Mouse (Mus musculus) neural tube, embryonic 14.5 days (tissue): ENCODE data around the gene Mmp28. TPM values are rescaled to one million over a fixed set of nuclear protein-coding genes. Genes with fewer than 3 reads are reported as not detected.

Experiments used
- ATAC-seq: fragments of 200-750 bp; cut with Nextera tagmentation; 2 replicates; pipeline ENCODE4 v1.8.0; 2017; ENCODE audit warnings: low read depth, mild to moderate bottlenecking, moderate TSS enrichment, moderate library complexity
- H3K27ac ChIP-seq: fragments of 300-500 bp; sonication (generic); 2 replicates; pipeline ENCODE4 v1.5.1; 2014; ENCODE audit warnings: low read depth, mild to moderate bottlenecking, control low read depth, low read length, moderate library complexity, mixed read lengths
- H3K27me3 ChIP-seq: fragments of 300-500 bp; sonication (generic); 2 replicates; pipeline ENCODE4 v1.6.1; 2014; ENCODE audit warnings: low read length; ENCODE audit not compliant: control insufficient read depth, insufficient read depth
- H3K36me3 ChIP-seq: fragments of 300-500 bp; sonication (generic); 2 replicates; pipeline ENCODE4 v1.6.1; 2014; ENCODE audit warnings: low read length, mixed read lengths; ENCODE audit not compliant: control insufficient read depth, insufficient read depth
- H3K4me1 ChIP-seq: fragments of 300-500 bp; sonication (generic); 2 replicates; pipeline ENCODE4 v1.6.1; 2014; ENCODE audit warnings: low read length; ENCODE audit not compliant: control insufficient read depth, insufficient read depth
- H3K4me2 ChIP-seq: fragments of 300-500 bp; sonication (generic); 2 replicates; pipeline ENCODE4 v1.6.1; 2014; ENCODE audit warnings: mild to moderate bottlenecking, low read depth, low read length, control low read depth
- H3K4me3 ChIP-seq: fragments of 300-500 bp; sonication (generic); 2 replicates; pipeline ENCODE4 v1.5.1; 2014; ENCODE audit warnings: low read depth, low read length, control low read depth, mixed read lengths
- H3K9ac ChIP-seq: fragments of 300-500 bp; sonication (generic); replicated peaks from 2 replicates; pipeline ENCODE4 v1.6.1; 2014; ENCODE audit warnings: low read depth, mild to moderate bottlenecking, control low read depth, low read length, mixed read lengths
- H3K9me3 ChIP-seq: fragments of 300-500 bp; sonication (generic); 2 replicates; pipeline ENCODE4 v1.6.1; 2016; ENCODE audit warnings: low read length; ENCODE audit not compliant: control insufficient read depth
- WGBS: fragments of 180-500 bp; shearing (Covaris S2); extraction: QIAGEN DNeasy Blood & Tissue Kit; methylation state at CpG from one replicate; pipeline ENCODE4 v1.1.7; 2014; 5-methylcytosine and 5-hydroxymethylcytosine counted together
- polyA plus RNA-seq: library from polyadenylated mRNA; unstranded; fragments of >200 nt; fragmentation: Nextera tagmentation; extraction: Ambion mirVana; gene quantifications from 2 replicates; pipeline ENCODE4 v1.2.1, GENCODE M21; 2014

Mmp28 gene
- polyA plus RNA-seq, 1 experiment from 2014 or later: 1.9 TPM

DNA sequence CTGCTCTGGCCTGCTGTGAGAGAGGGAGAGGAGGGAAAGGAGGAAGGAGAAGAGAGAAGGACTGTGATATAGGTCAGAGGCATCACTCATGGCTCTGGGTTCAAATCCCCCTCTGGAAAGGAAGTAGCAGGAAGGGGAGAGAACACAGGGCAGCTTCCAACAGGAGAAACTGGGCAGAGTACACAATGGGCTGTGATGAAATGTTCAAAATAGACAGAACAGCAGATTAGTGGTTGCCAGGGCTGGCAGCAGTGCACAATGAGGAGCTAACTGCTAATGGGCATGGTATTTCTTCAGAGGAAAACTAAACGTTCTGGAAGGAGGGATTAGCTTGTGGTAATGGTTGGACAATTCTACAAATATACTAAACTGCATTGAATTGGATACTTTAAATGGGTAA is 12.3 kb downstream of the Mmp28 start:
- no peak overlapping the region for H3K4me3 ChIP-seq
- peaks cover under 1% of the 10 kb centered on the region; the same call in 1 of the 2 replicates for H3K27me3 ChIP-seq
- peaks cover 8% of the 10 kb centered on the region; the same call in 1 of the 2 replicates for H3K4me1 ChIP-seq
- H3K9ac ChIP-seq: no peak overlapping the region
- 45% methylated on average over 1 of the region's 1 CpGs for WGBS
- no peak for ATAC-seq
- H3K27ac ChIP-seq: no peak overlapping the region
- H3K36me3 ChIP-seq: no peaks in the 10 kb centered on the region
- H3K4me2 ChIP-seq: no peak overlapping the region
- H3K9me3 ChIP-seq: no peaks in the 10 kb centered on the region

- H3K4me3 ChIP-seq: no peak overlapping the region
- 51% methylated on average over 4 of the region's 4 CpGs for WGBS
- no peaks in the 10 kb centered on the region for H3K9me3 ChIP-seq
- H3K4me1 ChIP-seq: peaks cover 8% of the 10 kb centered on the region; the same call in 1 of the 2 replicates
- peaks cover 10% of the 10 kb centered on the region for H3K27me3 ChIP-seq
- H3K9ac ChIP-seq: no peak overlapping the region
- H3K4me2 ChIP-seq: no peak overlapping the region
- ATAC-seq: no peak
- H3K27ac ChIP-seq: no peak overlapping the region
- no peaks in the 10 kb centered on the region for H3K36me3 ChIP-seq
These were observed 13.6 kb downstream of the Mmp28 start for GRCm38 (mm10) chr11:83449298-83449697.

GRCm38 (mm10) chr11:83448927-83449236 is 14.0 kb downstream of the Mmp28 start:
- H3K27me3 ChIP-seq: peaks cover 13% of the 10 kb centered on the region
- H3K4me3 ChIP-seq: no peak overlapping the region
- ATAC-seq: no peak
- no peaks in the 10 kb centered on the region for H3K36me3 ChIP-seq
- no peak overlapping the region for H3K4me2 ChIP-seq
- H3K9ac ChIP-seq: no peak overlapping the region
- no peak overlapping the region for H3K27ac ChIP-seq
- peaks cover 8% of the 10 kb centered on the region; the same call in 1 of the 2 replicates for H3K4me1 ChIP-seq
- no peaks in the 10 kb centered on the region for H3K9me3 ChIP-seq

- Histone ChIP-seq H3K36me3 (no peaks in the 10 kb centered on the region), H3K9me3 (no peaks in the 10 kb centered on the region), H3K9ac (no peak overlapping the region), H3K4me2 (no peak overlapping the region), H3K4me1 (peaks cover 8% of the 10 kb centered on the region; the same call in 1 of the 2 replicates), H3K27ac (no peak overlapping the region), H3K27me3 (peaks cover 15% of the 10 kb centered on the region), H3K4me3 (no peak overlapping the region)
- 48% methylated on average over 16 of the region's 16 CpGs for WGBS
- no peak for ATAC-seq
These were observed 14.6 kb downstream of the Mmp28 start for GRCm38 (mm10) chr11:83448021-83448926.

DNA sequence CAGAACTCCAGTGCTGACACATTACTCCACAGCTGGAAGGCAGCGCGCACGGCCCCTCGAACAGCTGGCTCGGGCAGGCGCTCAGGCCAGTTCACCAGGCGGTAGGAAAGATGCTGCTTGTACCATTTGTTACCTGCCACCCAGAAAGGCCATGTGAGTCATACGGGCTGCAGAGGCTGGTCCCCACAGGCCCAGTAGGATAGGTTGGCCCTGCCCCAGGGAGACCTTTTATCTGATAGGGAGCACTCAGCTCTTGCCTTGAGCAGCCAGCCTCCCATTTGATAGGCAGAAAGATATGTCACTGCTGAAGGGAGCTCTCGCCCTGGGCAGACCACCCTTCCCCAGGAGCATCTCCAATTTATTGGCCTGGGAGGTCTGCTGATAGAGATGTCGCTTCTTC is 15.3 kb downstream of the Mmp28 start:
- Histone ChIP-seq H3K4me1 (peaks cover 9% of the 10 kb centered on the region; the same call in 1 of the 2 replicates), H3K27ac (no peak overlapping the region), H3K9ac (no peak overlapping the region), H3K36me3 (no peaks in the 10 kb centered on the region), H3K9me3 (no peaks in the 10 kb centered on the region), H3K4me2 (no peak overlapping the region), H3K4me3 (no peak overlapping the region), H3K27me3 (peaks cover 17% of the 10 kb centered on the region)
- ATAC-seq: no peak
- WGBS: 74% methylated on average over 10 of the region's 10 CpGs

GRCm38 (mm10) chr11:83445001-83445400 is 17.9 kb downstream of the Mmp28 start:
- ATAC-seq: no peak
- peak overlapping the region; percentile 16; the same call in 1 of the 2 replicates for H3K4me3 ChIP-seq
- H3K27me3 ChIP-seq: peaks cover 30% of the 10 kb centered on the region
- H3K9me3 ChIP-seq: no peaks in the 10 kb centered on the region
- peaks cover 10% of the 10 kb centered on the region; the same call in 1 of the 2 replicates for H3K4me1 ChIP-seq
- 30% methylated on average over 19 of the region's 19 CpGs for WGBS
- H3K27ac ChIP-seq: no peak overlapping the region
- no peak overlapping the region for H3K9ac ChIP-seq
- no peaks in the 10 kb centered on the region for H3K36me3 ChIP-seq
- H3K4me2 ChIP-seq: peak overlapping the region; percentile 26; the same call in 1 of the 2 replicates

DNA sequence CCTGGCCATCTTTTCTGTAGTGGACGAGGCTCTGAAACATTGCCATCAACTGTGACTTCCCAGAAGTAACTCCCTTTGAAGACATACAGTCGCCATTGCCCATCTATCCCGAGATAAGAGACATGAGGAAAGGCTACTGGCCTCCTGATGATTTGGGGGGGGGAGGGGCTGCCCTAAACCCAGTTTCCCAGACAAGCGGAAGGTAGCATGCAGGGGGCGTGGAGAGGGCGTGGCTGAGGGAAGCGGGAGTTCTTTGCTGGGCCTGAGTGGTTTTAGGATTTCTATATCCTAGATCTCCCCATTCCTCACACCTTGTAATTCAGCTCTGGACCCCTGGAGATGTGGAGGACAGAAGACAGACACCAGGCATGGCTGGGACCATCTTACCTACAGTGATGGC is 19.0 kb downstream of the Mmp28 start:
- no peaks in the 10 kb centered on the region for H3K9me3 ChIP-seq
- no peak overlapping the region for H3K4me2 ChIP-seq
- H3K9ac ChIP-seq: no peak overlapping the region
- no peak overlapping the region for H3K4me3 ChIP-seq
- no peak overlapping the region for H3K27ac ChIP-seq
- WGBS: 7% methylated on average over 7 of the region's 7 CpGs
- H3K36me3 ChIP-seq: no peaks in the 10 kb centered on the region
- H3K4me1 ChIP-seq: peaks cover 10% of the 10 kb centered on the region; the same call in 1 of the 2 replicates
- H3K27me3 ChIP-seq: peaks cover 30% of the 10 kb centered on the region
- ATAC-seq: no peak

GRCm38 (mm10) chr11:83442596-83443267 is 20.1 kb downstream of the Mmp28 start:
- H3K36me3 ChIP-seq: no peaks in the 10 kb centered on the region
- 0 out of 2 replicates have a peak overlapping the region, but pooled peaks have one; percentile 29 for H3K9ac ChIP-seq
- no peaks in the 10 kb centered on the region for H3K9me3 ChIP-seq
- H3K4me1 ChIP-seq: 0 out of 2 replicates have a peak, but pooled peaks cover 2% of the 10 kb centered on the region
- peak overlapping the region; percentile 40; the same call in 1 of the 2 replicates for H3K4me2 ChIP-seq
- H3K4me3 ChIP-seq: 0 out of 2 replicates have a peak overlapping the region, but pooled peaks have one; percentile 4
- ATAC-seq: peak; percentile 39
- WGBS: 13% methylated on average over 29 of the region's 29 CpGs
- peaks cover 30% of the 10 kb centered on the region for H3K27me3 ChIP-seq
- no peak overlapping the region for H3K27ac ChIP-seq

GRCm38 (mm10) chr11:83441235-83441634 is 21.6 kb downstream of the Mmp28 start:
- Histone ChIP-seq H3K4me1 (0 out of 2 replicates have a peak, but pooled peaks cover 2% of the 10 kb centered on the region), H3K9ac (no peak overlapping the region), H3K27ac (no peak overlapping the region), H3K4me2 (0 out of 2 replicates have a peak overlapping the region, but pooled peaks have one; percentile 4), H3K4me3 (no peak overlapping the region), H3K9me3 (no peaks in the 10 kb centered on the region), H3K27me3 (peaks cover 30% of the 10 kb centered on the region), H3K36me3 (no peaks in the 10 kb centered on the region)
- no peak for ATAC-seq
- WGBS: 43% methylated on average over 7 of the region's 7 CpGs
